Mouse (Mus musculus) small intestine, adult 2 months (tissue): ENCODE data around the gene Npw.

ENCODE experiments used
- CTCF ChIP-seq: fragments of 200-500 bp; IDR thresholded peaks from 2 replicates; pipeline ENCODE4 v1.5.1; 2012; ENCODE audit warnings: low read depth, mild to moderate bottlenecking, control low read depth, inconsistent platforms, low read length, moderate library complexity, mixed read lengths; ENCODE audit not compliant: insufficient replicate concordance, insufficient read length; ENCODE audit errors: extremely low read depth
- POLR2A ChIP-seq: fragments of 200-500 bp; IDR thresholded peaks from 2 replicates; pipeline ENCODE4 v1.6.1; 2012; ENCODE audit warnings: low read depth, mild to moderate bottlenecking, control low read depth, inconsistent platforms, low read length, moderate library complexity

GRCm38 (mm10) chr17:24706982-24707800 lies 48.9 kb upstream of the Npw start, which contains the start of gene Tbl3:
- TF ChIP-seq CTCF: no peak
- TF ChIP-seq POLR2A: peak; percentile 84
